Mouse (Mus musculus) midbrain, embryonic 16.5 days (tissue): ENCODE measurements around the gene Mrgprf. TPM values are rescaled to one million over a fixed set of nuclear protein-coding genes. Genes with fewer than 3 reads are reported as not detected.
A peak's percentile ranks its signal among the peaks of the same experiment; 100 is the strongest.

Experiments used
- ATAC-seq: fragments of 200-750 bp; cut with Nextera tagmentation; 2 replicates; pipeline ENCODE4 v1.8.0; 2017; ENCODE audit warnings: moderate TSS enrichment
- H3K27ac ChIP-seq: fragments of 300-500 bp; sonication (generic); 2 replicates; pipeline ENCODE4 v1.5.1; 2014; ENCODE audit warnings: mild to moderate bottlenecking, low read length, mixed read lengths
- H3K27me3 ChIP-seq: fragments of 300-500 bp; sonication (generic); 2 replicates; pipeline ENCODE4 v1.6.1; 2014; ENCODE audit warnings: low read depth, low read length, mixed read lengths; ENCODE audit not compliant: control insufficient read depth, insufficient read depth
- H3K36me3 ChIP-seq: fragments of 300-500 bp; sonication (generic); 2 replicates; pipeline ENCODE4 v1.6.1; 2014; ENCODE audit warnings: mild to moderate bottlenecking, low read length, moderate library complexity, mixed read lengths; ENCODE audit not compliant: control insufficient read depth, insufficient read depth
- H3K4me1 ChIP-seq: fragments of 300-500 bp; sonication (generic); 2 replicates; pipeline ENCODE4 v1.6.1; 2014; ENCODE audit warnings: mild to moderate bottlenecking, low read length, mixed read lengths; ENCODE audit not compliant: control insufficient read depth, insufficient read depth
- H3K4me2 ChIP-seq: fragments of 300-500 bp; sonication (generic); 2 replicates; pipeline ENCODE4 v1.6.1; 2014; ENCODE audit warnings: mild to moderate bottlenecking, low read length, mixed read lengths
- H3K4me3 ChIP-seq: fragments of 300-500 bp; sonication (generic); 2 replicates; pipeline ENCODE4 v1.5.1; 2014; ENCODE audit warnings: low read depth, mild to moderate bottlenecking, low read length, moderate library complexity, mixed read lengths
- H3K9ac ChIP-seq: fragments of 300-500 bp; sonication (generic); 2 replicates; pipeline ENCODE4 v1.6.1; 2014; ENCODE audit warnings: low read depth, low read length, mixed read lengths
- H3K9me3 ChIP-seq: fragments of 300-500 bp; sonication (generic); replicated peaks from 2 replicates; pipeline ENCODE4 v1.6.1; 2014; ENCODE audit warnings: mild to moderate bottlenecking, low read length, mixed read lengths; ENCODE audit not compliant: control insufficient read depth, poor library complexity, severe bottlenecking
- WGBS: fragments of 180-500 bp; shearing (Covaris S2); extraction: QIAGEN DNeasy Blood & Tissue Kit; methylation state at CpG from one replicate; pipeline ENCODE4 v1.1.7; 2014; 5-methylcytosine and 5-hydroxymethylcytosine counted together
- polyA plus RNA-seq: library from polyadenylated mRNA; unstranded; fragments of >200 nt; fragmentation: Nextera tagmentation; extraction: Ambion mirVana; gene quantifications from 2 replicates; pipeline ENCODE4 v1.2.1, GENCODE M21; 2015

Gene Mrgprf
- polyA plus RNA-seq, 1 experiment from 2014 or later, result 3.8 TPM

- Histone ChIP-seq H3K4me1 (no peaks in the 10 kb centered on the region), H3K9me3 (no peaks in the 10 kb centered on the region), H3K27me3 (no peaks in the 10 kb centered on the region), H3K4me2 (no peak overlapping the region), H3K27ac (no peak overlapping the region), H3K36me3 (no peaks in the 10 kb centered on the region), H3K9ac (no peak overlapping the region), H3K4me3 (no peak overlapping the region)
- 38% methylated on average over 6 of the region's 6 CpGs for WGBS
- no peak for ATAC-seq
These were observed 6.8 kb upstream of the Mrgprf start for GRCm38 (mm10) chr7:145293859-145294258.

- Histone ChIP-seq H3K4me2 (no peak overlapping the region), H3K27me3 (no peaks in the 10 kb centered on the region), H3K9ac (no peak overlapping the region), H3K9me3 (no peaks in the 10 kb centered on the region), H3K36me3 (no peaks in the 10 kb centered on the region), H3K4me3 (no peak overlapping the region), H3K27ac (no peak overlapping the region), H3K4me1 (no peaks in the 10 kb centered on the region)
- 61% methylated on average over 3 of the region's 3 CpGs for whole genome bisulfite sequencing
- ATAC-seq, result no peak
These were observed 1.8 kb upstream of the Mrgprf start for GRCm38 (mm10) chr7:145298666-145299490.

- no peaks in the 10 kb centered on the region for H3K27me3 ChIP-seq
- H3K36me3 ChIP-seq, result no peaks in the 10 kb centered on the region
- H3K4me1 ChIP-seq, result no peaks in the 10 kb centered on the region
- no peak overlapping the region for H3K27ac ChIP-seq
- H3K9me3 ChIP-seq, result no peaks in the 10 kb centered on the region
- H3K4me3 ChIP-seq, result no peak overlapping the region
- WGBS, result 63% methylated on average over 7 of the region's 7 CpGs
- no peak overlapping the region for H3K4me2 ChIP-seq
- ATAC-seq, result no peak
- H3K9ac ChIP-seq, result no peak overlapping the region
These were observed 887 bp upstream of the Mrgprf start for GRCm38 (mm10) chr7:145299562-145300320.

GRCm38 (mm10) chr7:145301008-145301340 is 346 bp downstream of the Mrgprf start:
- H3K9me3 ChIP-seq, result no peaks in the 10 kb centered on the region
- H3K4me1 ChIP-seq, result no peaks in the 10 kb centered on the region
- H3K4me3 ChIP-seq, result no peak overlapping the region
- H3K27ac ChIP-seq, result no peak overlapping the region
- H3K9ac ChIP-seq, result no peak overlapping the region
- no peak overlapping the region for H3K4me2 ChIP-seq
- no peak for ATAC-seq
- H3K27me3 ChIP-seq, result no peaks in the 10 kb centered on the region
- H3K36me3 ChIP-seq, result no peaks in the 10 kb centered on the region

- Histone ChIP-seq H3K27me3 (no peaks in the 10 kb centered on the region), H3K9ac (no peak overlapping the region), H3K4me3 (no peak overlapping the region), H3K27ac (no peak overlapping the region), H3K36me3 (no peaks in the 10 kb centered on the region), H3K9me3 (no peaks in the 10 kb centered on the region), H3K4me1 (no peaks in the 10 kb centered on the region), H3K4me2 (no peak overlapping the region)
- ATAC-seq, result no peak
- WGBS, result 93% methylated on average over 6 of the region's 6 CpGs
These were observed 845 bp downstream of the Mrgprf start for GRCm38 (mm10) chr7:145301341-145302005.

- Histone ChIP-seq H3K4me1 (no peaks in the 10 kb centered on the region), H3K4me2 (peak overlapping the region; percentile 49), H3K36me3 (no peaks in the 10 kb centered on the region), H3K27me3 (no peaks in the 10 kb centered on the region), H3K27ac (no peak overlapping the region), H3K9me3 (no peaks in the 10 kb centered on the region), H3K9ac (peak overlapping the region; percentile 35; the same call in 1 of the 2 replicates), H3K4me3 (peak overlapping the region; percentile 22)
- peak; percentile 84 for ATAC-seq
- 5% methylated on average over 20 of the region's 20 CpGs for WGBS
These were observed 2.1 kb downstream of the Mrgprf start for GRCm38 (mm10) chr7:145302488-145303285.

- Histone ChIP-seq H3K36me3 (no peaks in the 10 kb centered on the region), H3K27me3 (no peaks in the 10 kb centered on the region), H3K4me2 (no peak overlapping the region), H3K9me3 (no peaks in the 10 kb centered on the region), H3K27ac (no peak overlapping the region), H3K4me3 (no peak overlapping the region), H3K9ac (no peak overlapping the region), H3K4me1 (no peaks in the 10 kb centered on the region)
- no peak for ATAC-seq
- 80% methylated on average over 2 of the region's 2 CpGs for WGBS
These were observed 3.5 kb downstream of the Mrgprf start for GRCm38 (mm10) chr7:145304153-145304552.

GRCm38 (mm10) chr7:145307636-145308035 is 7.0 kb downstream of the Mrgprf start:
- no peak overlapping the region for H3K9ac ChIP-seq
- no peak overlapping the region for H3K27ac ChIP-seq
- H3K4me3 ChIP-seq, result no peak overlapping the region
- ATAC-seq, result no peak
- no peak overlapping the region for H3K4me2 ChIP-seq
- H3K4me1 ChIP-seq, result no peaks in the 10 kb centered on the region
- no peaks in the 10 kb centered on the region for H3K36me3 ChIP-seq
- no peaks in the 10 kb centered on the region for H3K9me3 ChIP-seq
- 91% methylated on average over 10 of the region's 10 CpGs for WGBS
- no peaks in the 10 kb centered on the region for H3K27me3 ChIP-seq
